Mouse (Mus musculus): ENCODE measurements at regions not wholly inside any gene's neighbourhood (a gene's known extent, or its start where the extent isn't known, plus 50 kb on each side); places are given as distances from the start of the nearest gene placed in this dataset.
"Not testable (repeated sequence)": the region's sequence is repeated elsewhere in the genome, so short reads cannot be mapped to it uniquely, and the experiment has no call there.

GRCm38 (mm10) chr10:103984287-103984956 is 158.4 kb upstream of the Gm21293 start:
- no peaks in the 10 kb centered on the region for H3K4me1 ChIP-seq
- no peak for ATAC-seq (ENCODE audit: low FRiP score, low read depth)
- H3K4me3 ChIP-seq: no peak overlapping the region
- no peak overlapping the region for H3K9ac ChIP-seq
- 58% methylated on average over 1 of the region's 1 CpGs for WGBS
- H3K27ac ChIP-seq: no peak overlapping the region
- H3K9me3 ChIP-seq: no peaks in the 10 kb centered on the region
- no peaks in the 10 kb centered on the region for H3K36me3 ChIP-seq
- H3K4me2 ChIP-seq (replicated peaks): no peak overlapping the region
- no peaks in the 10 kb centered on the region for H3K27me3 ChIP-seq (replicated peaks)

- Histone ChIP-seq H3K4me1 (no peaks in the 10 kb centered on the region), H3K4me3 (no peak overlapping the region), H3K27ac (no peak overlapping the region), H3K36me3 (no peaks in the 10 kb centered on the region), H3K4me2 (replicated peaks) (no peak overlapping the region), H3K9me3 (no peaks in the 10 kb centered on the region), H3K9ac (no peak overlapping the region), H3K27me3 (replicated peaks) (no peaks in the 10 kb centered on the region)
- ATAC-seq (ENCODE audit: low FRiP score, low read depth): no peak
Observed at GRCm38 (mm10) chr10:104019540-104019939, 123.2 kb upstream of the Gm21293 start.

GRCm38 (mm10) chr10:104021593-104021992 is 121.2 kb upstream of the Gm21293 start:
- H3K4me1 ChIP-seq: no peaks in the 10 kb centered on the region

GRCm38 (mm10) chr10:104028162-104028561 is 114.6 kb upstream of the Gm21293 start:
- H3K27me3 ChIP-seq (replicated peaks): no peaks in the 10 kb centered on the region
- no peak overlapping the region for H3K4me2 ChIP-seq (replicated peaks)
- WGBS: 82% methylated on average over 1 of the region's 1 CpGs

More at GRCm38 (mm10) chr10:104021593-104021992, 121.2 kb upstream of the Gm21293 start:
- Histone ChIP-seq H3K4me3 (no peak overlapping the region), H3K4me2 (replicated peaks) (no peak overlapping the region), H3K9me3 (no peaks in the 10 kb centered on the region), H3K9ac (no peak overlapping the region), H3K27me3 (replicated peaks) (no peaks in the 10 kb centered on the region), H3K36me3 (no peaks in the 10 kb centered on the region), H3K27ac (no peak overlapping the region)
- no peak for ATAC-seq (ENCODE audit: low FRiP score, low read depth)

GRCm38 (mm10) chr10:104032771-104033170 is 110.0 kb upstream of the Gm21293 start:
- Histone ChIP-seq H3K4me1 (no peaks in the 10 kb centered on the region), H3K4me3 (no peak overlapping the region), H3K9me3 (no peaks in the 10 kb centered on the region), H3K9ac (no peak overlapping the region), H3K27me3 (replicated peaks) (no peaks in the 10 kb centered on the region), H3K36me3 (no peaks in the 10 kb centered on the region), H3K27ac (no peak overlapping the region), H3K4me2 (replicated peaks) (no peak overlapping the region)
- 84% methylated on average over 3 of the region's 3 CpGs for WGBS
- no peak for ATAC-seq (ENCODE audit: low FRiP score, low read depth)

More at GRCm38 (mm10) chr10:104028162-104028561, 114.6 kb upstream of the Gm21293 start:
- Histone ChIP-seq H3K9me3 (no peaks in the 10 kb centered on the region), H3K4me1 (no peaks in the 10 kb centered on the region), H3K9ac (no peak overlapping the region), H3K4me3 (no peak overlapping the region), H3K36me3 (no peaks in the 10 kb centered on the region), H3K27ac (no peak overlapping the region)
- ATAC-seq (ENCODE audit: low FRiP score, low read depth): no peak

- not testable (repeated sequence) for ATAC-seq (ENCODE audit: low FRiP score, low read depth)
Observed at GRCm38 (mm10) chr10:104041729-104042386, 100.9 kb upstream of the Gm21293 start.

GRCm38 (mm10) chr10:104042387-104042775 is 100.4 kb upstream of the Gm21293 start:
- Histone ChIP-seq H3K27ac (no peak overlapping the region), H3K4me2 (replicated peaks) (no peak overlapping the region), H3K36me3 (no peaks in the 10 kb centered on the region), H3K9ac (no peak overlapping the region), H3K4me1 (no peaks in the 10 kb centered on the region), H3K27me3 (replicated peaks) (no peaks in the 10 kb centered on the region), H3K9me3 (no peaks in the 10 kb centered on the region), H3K4me3 (no peak overlapping the region)
- ATAC-seq (ENCODE audit: low FRiP score, low read depth): no peak
- whole genome bisulfite sequencing: 84% methylated on average over 1 of the region's 1 CpGs

More at GRCm38 (mm10) chr10:104041729-104042386, 100.9 kb upstream of the Gm21293 start:
- 85% methylated on average over 2 of the region's 2 CpGs for WGBS
- H3K27me3 ChIP-seq (replicated peaks); H3K36me3 ChIP-seq; H3K4me1 ChIP-seq; H3K9me3 ChIP-seq; H3K4me3 ChIP-seq; H3K4me2 ChIP-seq (replicated peaks); H3K27ac ChIP-seq; H3K9ac ChIP-seq: not testable (repeated sequence)

GRCm38 (mm10) chr10:104043569-104043968 is 99.2 kb upstream of the Gm21293 start:
- Histone ChIP-seq H3K9ac (no peak overlapping the region), H3K4me1 (no peaks in the 10 kb centered on the region), H3K36me3 (no peaks in the 10 kb centered on the region), H3K9me3 (no peaks in the 10 kb centered on the region), H3K4me3 (no peak overlapping the region), H3K4me2 (replicated peaks) (no peak overlapping the region), H3K27me3 (replicated peaks) (no peaks in the 10 kb centered on the region), H3K27ac (no peak overlapping the region)
- no peak for ATAC-seq (ENCODE audit: low FRiP score, low read depth)
- WGBS: 85% methylated on average over 1 of the region's 1 CpGs
